Mouse (Mus musculus) heart, embryonic 10.5 days (tissue): Measurements from ENCODE around the gene Metrn. TPM values are rescaled to one million over a fixed set of nuclear protein-coding genes. Genes with fewer than 3 reads are reported as not detected.

Experiments
- DNase-seq: peaks from one replicate; pipeline ENCODE4 v3.0.0-alpha.2; 2017; ENCODE audit warnings: low spot score
- H3K27ac ChIP-seq: fragments of 300-500 bp; sonication (generic); 2 replicates; pipeline ENCODE4 v1.5.1; 2016; ENCODE audit warnings: mild to moderate bottlenecking
- H3K27me3 ChIP-seq: fragments of 300-500 bp; sonication (generic); 2 replicates; pipeline ENCODE4 v1.6.1; 2016; ENCODE audit warnings: mild to moderate bottlenecking; ENCODE audit not compliant: poor library complexity, insufficient read depth, severe bottlenecking
- H3K36me3 ChIP-seq: fragments of 300-500 bp; sonication (generic); 2 replicates; pipeline ENCODE4 v1.6.1; 2016; ENCODE audit warnings: mild to moderate bottlenecking, moderate library complexity
- H3K4me1 ChIP-seq: fragments of 300-500 bp; sonication (generic); 2 replicates; pipeline ENCODE4 v1.6.1; 2016; ENCODE audit warnings: mild to moderate bottlenecking
- H3K4me3 ChIP-seq: fragments of 300-500 bp; sonication (generic); 2 replicates; pipeline ENCODE4 v1.5.1; 2016; ENCODE audit warnings: mild to moderate bottlenecking, moderate library complexity
- H3K9me3 ChIP-seq: fragments of 300-500 bp; sonication (generic); 2 replicates; pipeline ENCODE4 v1.6.1; 2016; ENCODE audit warnings: mild to moderate bottlenecking, moderate library complexity
- WGBS: fragments of 180-500 bp; shearing (Covaris S2); methylation state at CpG from one replicate; pipeline ENCODE4 v1.1.7; 2016; 5-methylcytosine and 5-hydroxymethylcytosine counted together
- polyA plus RNA-seq: library from polyadenylated mRNA; unstranded; fragments of >200 nt; fragmentation: Nextera tagmentation; extraction: Ambion mirVana; gene quantifications from 2 replicates; pipeline ENCODE4 v1.2.1, GENCODE M21; 2016

Gene Metrn
- polyA plus RNA-seq, 1 experiment from 2014 or later: 48.0 TPM

DNA sequence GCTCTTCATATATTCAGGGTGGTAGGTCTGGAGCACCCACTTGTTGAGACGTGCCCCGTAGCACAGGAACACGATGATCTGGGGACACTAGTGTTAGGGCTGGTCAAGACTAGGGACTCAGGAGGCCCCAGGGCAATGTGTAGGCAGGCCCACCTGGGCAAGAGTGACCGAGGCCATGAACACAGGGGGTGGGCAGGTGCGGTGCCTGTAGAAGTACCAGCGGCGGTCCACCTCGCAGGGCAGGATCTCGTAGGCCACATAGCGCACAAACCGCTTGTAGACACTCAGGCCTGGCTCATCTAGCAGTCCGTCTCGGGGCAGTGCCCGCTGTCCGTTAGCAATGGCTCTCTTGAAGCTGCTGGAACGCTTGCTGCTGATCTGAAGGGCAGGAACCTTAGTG lies 38.9 kb upstream of the Metrn start:
- H3K36me3 ChIP-seq: peaks cover 59% of the 10 kb centered on the region
- H3K9me3 ChIP-seq: no peaks in the 10 kb centered on the region
- H3K4me1 ChIP-seq: peaks cover 77% of the 10 kb centered on the region
- peak overlapping the region; percentile 57 for H3K4me3 ChIP-seq
- no peak for DNase-seq
- 95% methylated on average over 16 of the region's 16 CpGs for WGBS
- H3K27ac ChIP-seq: peak overlapping the region; percentile 84
- H3K27me3 ChIP-seq: no peaks in the 10 kb centered on the region

DNA sequence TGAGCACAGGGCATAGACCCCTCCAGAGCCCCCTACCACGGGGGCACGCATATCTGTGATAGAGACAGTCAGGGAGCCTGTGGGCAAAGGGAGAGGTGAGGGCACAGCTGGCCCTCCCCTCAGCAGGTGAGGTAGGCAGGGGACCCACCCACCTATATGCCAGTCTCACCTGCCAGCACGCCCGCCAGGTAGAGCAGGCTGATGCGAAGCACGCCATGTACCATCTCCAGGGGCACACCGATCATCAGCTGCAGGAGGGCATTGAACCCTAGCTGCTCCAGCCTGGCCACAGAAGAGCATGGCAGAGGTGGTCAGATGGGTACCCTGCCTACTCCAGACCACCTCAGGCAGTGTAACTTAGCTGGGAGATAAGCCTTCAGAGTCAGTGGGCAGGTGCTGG lies 38.4 kb upstream of the Metrn start:
- H3K36me3 ChIP-seq: peaks cover 59% of the 10 kb centered on the region
- no peak overlapping the region for H3K27ac ChIP-seq
- peaks cover 77% of the 10 kb centered on the region for H3K4me1 ChIP-seq
- H3K9me3 ChIP-seq: no peaks in the 10 kb centered on the region
- H3K27me3 ChIP-seq: no peaks in the 10 kb centered on the region
- 96% methylated on average over 7 of the region's 7 CpGs for WGBS
- DNase-seq: no peak
- H3K4me3 ChIP-seq: peak overlapping the region; percentile 86

DNA sequence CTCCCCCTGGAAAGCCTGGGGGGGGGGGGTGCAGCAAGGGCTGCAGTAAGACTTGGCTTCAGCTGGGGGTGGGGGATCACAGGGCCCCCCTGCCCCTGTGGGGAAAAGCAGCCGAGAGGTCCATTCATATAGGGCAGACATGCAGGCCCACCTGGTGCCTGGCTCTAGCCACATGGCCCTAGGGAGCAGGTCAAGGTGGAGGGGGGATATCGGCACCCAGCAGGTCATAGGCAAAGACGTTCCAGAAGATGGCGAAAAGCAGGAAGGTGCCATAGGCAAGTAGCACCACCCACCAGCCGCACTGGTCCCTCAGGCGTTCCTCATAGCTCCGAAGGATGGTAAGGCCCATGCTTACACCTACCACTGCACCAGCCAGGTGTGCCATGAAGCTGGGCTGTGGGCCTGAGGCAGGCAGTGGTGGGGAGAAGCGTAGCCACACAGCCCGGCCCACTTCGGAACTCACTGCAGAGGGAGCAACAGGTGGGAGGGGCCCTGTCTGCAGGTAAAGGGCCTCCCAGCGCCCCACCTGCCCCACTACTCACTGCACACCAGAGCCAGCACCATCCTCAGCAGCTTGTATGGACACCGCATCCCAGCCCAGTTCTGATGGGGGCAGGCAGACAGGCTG lies 37.8 kb upstream of the Metrn start:
- no peaks in the 10 kb centered on the region for H3K27me3 ChIP-seq
- peak overlapping the region; percentile 98 for H3K27ac ChIP-seq
- H3K4me3 ChIP-seq: peak overlapping the region; percentile 86
- 89% methylated on average over 12 of the region's 12 CpGs for WGBS
- H3K4me1 ChIP-seq: peaks cover 78% of the 10 kb centered on the region
- no peak for DNase-seq
- H3K9me3 ChIP-seq: no peaks in the 10 kb centered on the region
- peaks cover 59% of the 10 kb centered on the region for H3K36me3 ChIP-seq

DNA sequence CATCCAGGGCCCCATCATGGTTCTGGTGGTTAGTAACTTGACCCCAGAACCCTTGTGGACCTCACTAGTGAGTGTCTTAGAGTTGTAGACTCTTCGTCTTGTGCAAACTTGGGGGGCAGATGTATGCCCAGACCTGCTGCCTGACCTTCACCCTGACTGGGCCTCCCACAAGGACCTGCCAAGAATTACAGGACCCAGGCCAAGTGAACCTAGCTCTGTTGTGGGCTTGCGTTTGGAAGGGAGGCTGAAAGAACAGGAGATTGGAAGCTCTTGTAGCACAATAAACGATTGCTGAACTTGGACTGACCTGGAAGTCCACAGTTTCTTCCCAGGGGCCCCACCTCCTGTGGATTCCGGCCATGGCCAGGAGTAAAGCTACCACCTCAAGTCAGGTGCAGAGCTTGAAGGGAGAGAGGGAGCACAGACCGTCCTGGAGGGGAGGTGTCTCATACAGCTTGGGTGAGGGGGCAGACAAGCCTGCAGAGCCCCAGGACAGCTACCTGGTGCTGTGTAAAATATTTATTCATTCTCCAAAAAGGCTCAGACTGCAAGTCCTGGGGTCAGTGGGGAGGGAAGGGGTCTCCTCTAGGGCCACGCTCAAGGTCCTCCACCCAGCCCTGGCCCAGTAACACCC lies 37.1 kb upstream of the Metrn start:
- 46% methylated on average over 6 of the region's 6 CpGs for WGBS
- peaks cover 54% of the 10 kb centered on the region for H3K36me3 ChIP-seq

DNA sequence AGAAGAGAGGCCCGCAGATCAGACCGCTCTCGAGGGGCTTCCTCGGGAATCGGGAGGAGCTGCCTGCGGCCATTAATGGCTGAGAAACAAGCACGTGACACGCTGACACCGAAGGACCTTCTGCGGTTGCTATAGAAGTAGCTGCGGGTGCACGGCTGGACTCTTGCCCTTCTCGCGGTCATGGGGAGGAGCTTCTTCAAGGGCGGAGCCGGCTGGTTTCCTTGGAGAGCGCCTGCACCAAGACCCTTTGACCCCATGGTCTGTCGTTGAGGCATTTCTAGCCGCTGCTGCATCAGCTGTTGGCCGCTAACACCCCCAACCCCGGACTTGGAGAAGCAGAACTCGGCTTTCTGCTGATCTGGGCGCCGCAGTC lies 36.3 kb upstream of the Metrn start, which contains the start of gene Stub1:
Gene Stub1 (minus strand): TSS at position 114 of the 373 bp plus-strand sequence.
- Histone ChIP-seq H3K9me3 (no peaks in the 10 kb centered on the region), H3K4me3 (peak within 1 kb of the TSS; percentile 86), H3K4me1 (peaks cover 84% of the 10 kb centered on the region), H3K36me3 (peaks cover 48% of the 10 kb centered on the region), H3K27me3 (no peaks in the 10 kb centered on the region), H3K27ac (peak within 1 kb of the TSS; percentile 98)
- peak; percentile 98 for DNase-seq
- whole genome bisulfite sequencing: under 1% methylated on average over 24 of the region's 24 CpGs

More for the DNA sequence above, 37.1 kb upstream of the Metrn start:
- H3K9me3 ChIP-seq: no peaks in the 10 kb centered on the region
- H3K27ac ChIP-seq: peak overlapping the region; percentile 98
- no peaks in the 10 kb centered on the region for H3K27me3 ChIP-seq
- H3K4me3 ChIP-seq: peak overlapping the region; percentile 86
- peaks cover 76% of the 10 kb centered on the region for H3K4me1 ChIP-seq
- no peak for DNase-seq

DNA sequence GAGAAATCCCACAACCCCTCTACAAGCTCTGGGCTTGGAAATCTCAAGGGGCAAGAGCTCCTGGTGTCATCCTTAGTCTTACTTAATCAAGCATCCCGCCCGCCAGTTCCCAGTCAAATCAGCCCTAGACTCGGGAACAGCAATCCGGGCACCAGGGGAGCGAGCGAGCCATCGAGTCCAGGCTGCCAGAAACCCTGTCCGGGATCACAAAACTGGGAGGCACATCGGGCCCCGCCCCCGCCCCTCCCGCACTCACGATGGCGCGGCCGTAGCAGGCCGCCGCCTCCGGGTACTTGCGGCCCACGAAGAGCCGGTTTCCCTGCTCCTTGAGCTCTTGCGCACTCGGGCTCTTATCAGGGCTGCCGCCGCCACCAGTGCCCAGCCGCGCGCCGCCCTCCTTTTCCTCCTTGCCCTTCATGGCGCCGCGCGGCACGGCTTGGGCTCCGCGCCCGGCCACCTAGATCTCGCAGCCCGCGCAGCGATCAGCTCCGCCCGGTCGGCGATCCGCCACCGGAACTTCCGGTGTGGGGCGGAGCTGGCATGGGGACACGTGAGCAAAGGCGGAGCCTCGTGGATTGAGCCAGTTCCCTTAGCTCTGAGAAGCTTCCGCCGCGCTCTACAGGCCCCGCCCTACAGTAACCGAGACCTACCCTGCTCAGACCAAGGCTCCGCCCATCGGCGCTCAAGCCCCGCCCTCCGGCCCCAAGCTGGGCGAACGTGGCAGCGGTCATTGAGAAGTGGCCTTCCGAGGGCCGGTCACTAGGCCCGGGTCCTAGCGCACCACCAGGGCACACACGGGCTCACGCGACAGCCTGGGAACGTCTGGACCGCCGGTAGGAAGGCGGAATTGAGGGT lies 35.7 kb upstream of the Metrn start:
- no peaks in the 10 kb centered on the region for H3K27me3 ChIP-seq
- peak; percentile 100 for DNase-seq
- H3K9me3 ChIP-seq: no peaks in the 10 kb centered on the region
- H3K36me3 ChIP-seq: peaks cover 48% of the 10 kb centered on the region
- WGBS: under 1% methylated on average over 77 of the region's 77 CpGs
- peaks cover 84% of the 10 kb centered on the region for H3K4me1 ChIP-seq
- peak overlapping the region; percentile 98 for H3K27ac ChIP-seq
- H3K4me3 ChIP-seq: peak overlapping the region; percentile 86

DNA sequence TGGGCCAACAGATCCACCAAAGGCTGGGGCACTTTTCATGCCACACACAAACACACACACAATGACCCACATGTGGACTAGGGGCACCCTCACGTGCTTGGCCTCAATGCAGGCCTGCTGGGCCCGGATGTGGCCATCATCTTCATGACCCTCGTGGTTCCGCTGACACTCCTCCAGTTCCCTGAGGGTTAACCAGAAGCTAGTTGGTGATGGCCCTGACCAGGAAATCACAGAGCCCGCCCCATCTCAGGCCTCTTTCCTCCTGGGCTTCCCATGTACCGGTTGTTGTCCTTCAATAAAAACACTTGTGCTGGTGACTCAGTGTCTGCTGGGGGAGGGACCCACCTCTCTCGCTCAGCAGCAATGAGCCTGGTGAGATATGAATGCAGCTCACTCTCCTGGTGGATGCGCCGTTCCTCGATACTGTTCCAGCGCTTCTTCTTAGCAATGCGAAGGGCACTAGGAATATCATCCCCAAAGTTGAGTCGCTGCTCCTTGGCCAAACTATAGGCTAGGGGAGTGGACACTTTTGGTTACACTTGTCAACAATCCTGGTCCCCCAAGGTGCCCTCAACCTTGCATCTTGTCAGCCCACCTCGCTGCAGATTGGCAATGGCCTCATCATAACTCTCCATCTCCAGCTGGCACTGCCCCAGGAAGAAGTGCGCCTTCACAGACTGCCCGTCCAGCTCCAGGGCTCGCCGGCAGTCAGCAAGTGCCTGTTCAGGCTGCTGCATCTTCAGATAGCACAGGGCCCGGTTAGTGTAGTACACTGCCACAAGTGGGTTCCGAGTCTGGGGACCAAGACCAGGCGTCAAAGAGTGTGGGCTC lies 34.7 kb upstream of the Metrn start:
- H3K4me1 ChIP-seq: peaks cover 84% of the 10 kb centered on the region
- peak overlapping the region; percentile 86 for H3K4me3 ChIP-seq
- H3K27ac ChIP-seq: peak overlapping the region; percentile 98
- H3K36me3 ChIP-seq: peaks cover 57% of the 10 kb centered on the region
- WGBS: 53% methylated on average over 21 of the region's 21 CpGs
- H3K27me3 ChIP-seq: no peaks in the 10 kb centered on the region
- H3K9me3 ChIP-seq: no peaks in the 10 kb centered on the region
- DNase-seq: no peak

DNA sequence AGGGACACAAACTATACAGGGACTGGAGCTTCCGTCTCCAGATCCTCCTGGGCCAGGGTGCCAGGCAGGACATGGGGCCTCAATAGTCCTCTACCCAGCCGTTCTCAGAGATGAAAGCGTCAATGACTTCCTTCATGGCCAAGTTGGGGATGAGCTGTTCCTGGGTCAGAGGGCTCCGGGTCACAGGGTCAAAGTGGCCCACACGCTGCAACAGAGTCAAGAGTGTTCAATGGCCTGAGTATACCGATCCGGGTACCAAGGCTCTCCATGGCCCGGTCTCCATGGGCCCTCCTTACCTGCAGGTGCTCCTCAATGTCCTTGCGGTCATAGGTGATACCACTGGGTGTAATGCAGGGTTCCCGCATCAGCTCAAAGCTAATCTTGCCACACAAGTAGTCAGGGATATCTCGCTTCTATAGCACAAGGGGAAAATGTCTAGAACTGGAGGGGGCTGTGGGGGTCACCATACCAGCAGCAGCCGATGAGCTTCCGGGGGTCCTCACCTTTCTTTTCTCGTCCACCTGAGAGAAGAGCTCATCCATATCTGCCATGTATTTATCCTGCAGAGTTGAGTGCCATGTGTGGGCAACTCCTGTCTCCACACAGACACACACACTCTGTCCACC lies 34.0 kb upstream of the Metrn start:
- peaks cover 84% of the 10 kb centered on the region for H3K4me1 ChIP-seq
- H3K36me3 ChIP-seq: peaks cover 60% of the 10 kb centered on the region
- no peaks in the 10 kb centered on the region for H3K9me3 ChIP-seq
- no peak for DNase-seq
- WGBS: 89% methylated on average over 14 of the region's 14 CpGs
- no peak overlapping the region for H3K27ac ChIP-seq
- peak overlapping the region; percentile 86 for H3K4me3 ChIP-seq
- H3K27me3 ChIP-seq: no peaks in the 10 kb centered on the region

DNA sequence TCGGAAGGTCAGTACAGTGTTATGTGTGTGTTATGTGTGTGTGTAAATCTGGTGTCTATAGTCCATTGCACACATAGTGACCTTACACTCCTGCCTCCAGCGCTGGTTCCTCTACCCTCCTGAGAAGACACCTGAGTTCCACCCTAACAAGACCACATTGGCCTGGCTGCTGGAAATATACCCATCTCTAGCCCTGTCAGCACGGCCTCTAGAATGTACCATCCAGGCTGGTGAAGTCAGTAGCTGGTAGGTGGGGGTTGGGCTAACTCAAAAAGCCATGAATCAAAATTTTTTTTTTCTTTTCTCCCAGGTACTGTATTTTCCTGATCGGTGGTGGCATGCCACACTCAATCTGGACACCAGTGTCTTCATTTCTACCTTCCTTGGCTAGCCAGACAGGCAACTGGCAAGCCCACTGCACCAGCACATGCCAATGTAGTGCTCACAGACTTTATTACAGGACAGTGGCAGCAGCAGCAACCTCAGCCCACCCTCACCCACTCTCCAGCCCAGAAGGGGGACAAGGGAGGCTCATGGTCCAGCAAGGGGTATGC lies 33.3 kb upstream of the Metrn start:
- H3K4me1 ChIP-seq: peaks cover 84% of the 10 kb centered on the region
- no peaks in the 10 kb centered on the region for H3K27me3 ChIP-seq
- peaks cover 60% of the 10 kb centered on the region for H3K36me3 ChIP-seq
- H3K27ac ChIP-seq: 0 out of 2 replicates have a peak overlapping the region, but pooled peaks have one; percentile 31
- H3K9me3 ChIP-seq: no peaks in the 10 kb centered on the region
- H3K4me3 ChIP-seq: peak overlapping the region; percentile 86
- no peak for DNase-seq
- whole genome bisulfite sequencing: 87% methylated on average over 4 of the region's 4 CpGs

DNA sequence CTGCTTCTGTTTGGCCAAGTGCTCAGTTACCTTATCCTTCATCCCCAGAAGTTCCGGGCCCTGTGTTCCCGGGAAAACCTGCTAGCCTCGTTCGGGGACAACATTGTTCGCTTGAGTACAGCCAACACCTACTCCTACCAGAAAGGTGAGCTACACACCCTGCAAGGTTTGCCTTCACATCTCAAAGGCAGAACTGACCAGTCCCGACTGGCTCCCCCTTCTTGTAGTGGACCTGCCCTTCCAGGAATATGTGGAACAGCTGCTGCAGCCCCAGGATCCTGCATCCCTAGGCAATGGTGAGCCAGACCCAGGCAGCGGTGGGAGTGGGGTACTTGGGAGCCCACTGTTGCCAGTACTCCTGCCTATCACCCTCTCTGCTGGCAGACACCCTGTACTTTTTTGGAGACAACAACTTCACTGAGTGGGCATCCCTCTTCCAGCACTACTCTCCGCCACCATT lies 32.7 kb upstream of the Metrn start:
- peaks cover 84% of the 10 kb centered on the region for H3K4me1 ChIP-seq
- H3K4me3 ChIP-seq: peak overlapping the region; percentile 86
- DNase-seq: no peak
- peak overlapping the region; percentile 93 for H3K27ac ChIP-seq
- H3K9me3 ChIP-seq: no peaks in the 10 kb centered on the region
- peaks cover 55% of the 10 kb centered on the region for H3K36me3 ChIP-seq
- WGBS: 37% methylated on average over 8 of the region's 8 CpGs
- no peaks in the 10 kb centered on the region for H3K27me3 ChIP-seq

DNA sequence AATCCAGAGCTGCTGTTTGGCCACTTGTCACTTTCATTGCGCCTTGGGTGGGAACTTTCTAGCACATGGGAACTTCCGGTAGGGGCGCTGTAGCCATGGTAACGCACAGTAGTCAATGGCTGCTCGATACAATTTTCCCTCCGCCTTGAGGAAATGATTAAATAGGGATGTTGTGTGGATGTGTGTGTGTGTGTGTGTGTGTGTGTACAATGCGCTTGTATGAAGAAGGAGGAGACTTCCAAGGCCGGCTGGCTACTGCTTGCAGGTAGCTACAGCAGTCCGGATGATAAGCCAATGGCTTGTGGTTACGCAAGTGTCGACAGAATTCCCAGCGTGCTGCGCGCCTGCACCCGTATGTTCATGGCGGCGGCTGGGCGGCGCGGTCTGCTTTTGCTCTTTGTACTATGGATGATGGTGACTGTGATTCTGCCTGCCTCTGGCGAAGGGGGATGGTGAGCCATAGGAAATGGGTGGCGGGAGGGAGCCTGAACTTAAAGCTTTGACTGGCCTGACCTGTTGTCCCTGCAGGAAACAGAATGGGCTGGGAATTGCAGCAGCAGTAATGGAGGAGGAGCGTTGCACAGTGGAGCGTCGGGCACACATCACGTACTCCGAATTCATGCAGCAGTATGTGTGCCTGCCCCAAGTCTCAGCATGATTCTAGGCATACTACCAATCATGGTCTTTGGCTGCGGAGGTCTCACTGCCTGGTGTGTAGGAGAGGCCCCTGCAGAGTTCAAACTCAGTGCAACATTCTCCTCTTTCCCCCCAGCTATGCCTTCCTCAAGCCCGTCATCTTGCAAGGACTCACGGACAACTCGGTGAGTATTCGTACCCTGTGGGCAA lies 32.0 kb upstream of the Metrn start, which contains the start of gene Jmjd8:
Gene Jmjd8 (plus strand): TSS at position 156 of the 846 bp plus-strand sequence.
- peak within 1 kb of the TSS; percentile 93 for H3K27ac ChIP-seq
- WGBS: under 1% methylated on average over 32 of the region's 32 CpGs
- H3K4me3 ChIP-seq: peak within 1 kb of the TSS; percentile 86
- no peaks in the 10 kb centered on the region for H3K27me3 ChIP-seq
- H3K4me1 ChIP-seq: peaks cover 84% of the 10 kb centered on the region
- H3K36me3 ChIP-seq: peaks cover 55% of the 10 kb centered on the region
- no peaks in the 10 kb centered on the region for H3K9me3 ChIP-seq
- DNase-seq: peak; percentile 94
